Mouse (Mus musculus) stomach, embryonic 16.5 days (tissue): ENCODE measurements around the gene Trpm8. TPM values are rescaled to one million over a fixed set of nuclear protein-coding genes. Genes with fewer than 3 reads are reported as not detected.

Experiments
- ATAC-seq: fragments of 200-750 bp; cut with Nextera tagmentation; 2 replicates; pipeline ENCODE4 v1.8.0; 2017; ENCODE audit warnings: moderate number of reproducible peaks, moderate TSS enrichment; ENCODE audit not compliant: insufficient read depth, low FRiP score
- H3K27ac ChIP-seq: fragments of 300-500 bp; sonication (generic); 2 replicates; pipeline ENCODE4 v1.5.1; 2014; ENCODE audit warnings: low read length
- H3K27me3 ChIP-seq: fragments of 300-500 bp; sonication (generic); 2 replicates; pipeline ENCODE4 v1.6.1; 2014; ENCODE audit warnings: low read length, control low read depth, mixed read lengths; ENCODE audit not compliant: control insufficient read depth, insufficient read depth
- H3K36me3 ChIP-seq: fragments of 300-500 bp; sonication (generic); 2 replicates; pipeline ENCODE4 v1.6.1; 2014; ENCODE audit warnings: low read length; ENCODE audit not compliant: control insufficient read depth, insufficient read depth
- H3K4me1 ChIP-seq: fragments of 300-500 bp; sonication (generic); 2 replicates; pipeline ENCODE4 v1.6.1; 2014; ENCODE audit warnings: low read length, control low read depth, mixed read lengths; ENCODE audit not compliant: control insufficient read depth, insufficient read depth
- H3K4me2 ChIP-seq: fragments of 300-500 bp; sonication (generic); 2 replicates; pipeline ENCODE4 v1.6.1; 2014; ENCODE audit warnings: low read depth, low read length, mixed read lengths
- H3K4me3 ChIP-seq: fragments of 300-500 bp; sonication (generic); replicated peaks from 2 replicates; pipeline ENCODE4 v1.5.1; 2014; ENCODE audit warnings: mild to moderate bottlenecking, low read length
- H3K9ac ChIP-seq: fragments of 300-500 bp; sonication (generic); 2 replicates; pipeline ENCODE4 v1.6.1; 2014; ENCODE audit warnings: low read length
- H3K9me3 ChIP-seq: fragments of 300-500 bp; sonication (generic); replicated peaks from 2 replicates; pipeline ENCODE4 v1.6.1; 2016; ENCODE audit warnings: low read length, control low read depth; ENCODE audit not compliant: control insufficient read depth
- WGBS: fragments of 180-500 bp; shearing (Covaris S2); extraction: QIAGEN DNeasy Blood & Tissue Kit; methylation state at CpG from one replicate; pipeline ENCODE4 v1.1.7; 2014; 5-methylcytosine and 5-hydroxymethylcytosine counted together
- polyA plus RNA-seq: library from polyadenylated mRNA; unstranded; fragments of >200 nt; fragmentation: Nextera tagmentation; extraction: Ambion mirVana; gene quantifications from 2 replicates; pipeline ENCODE4 v1.2.1, GENCODE M21; 2015

The Trpm8 gene
- polyA plus RNA-seq, 1 experiment from 2014 or later = not detected

GRCm38 (mm10) chr1:88406807-88407198 lies 129.3 kb downstream of the Trpm8 start, which contains the start of gene Spp2:
TSS of gene Spp2 (plus strand) at chr1:88406961.
- H3K9ac ChIP-seq = no peak within 1 kb of the TSS
- H3K36me3 ChIP-seq = no peaks in the 10 kb centered on the region
- no peak within 1 kb of the TSS for H3K27ac ChIP-seq
- no peaks in the 10 kb centered on the region for H3K9me3 ChIP-seq
- H3K4me3 ChIP-seq = no peak within 1 kb of the TSS
- no peaks in the 10 kb centered on the region for H3K27me3 ChIP-seq
- WGBS = 56% methylated on average over 5 of the region's 5 CpGs
- no peak; the same call in 1 of the 2 replicates for ATAC-seq
- no peak within 1 kb of the TSS for H3K4me2 ChIP-seq
- H3K4me1 ChIP-seq = no peaks in the 10 kb centered on the region

GRCm38 (mm10) chr1:88408340-88408739 lies 130.9 kb downstream of the Trpm8 start:
- Histone ChIP-seq H3K9ac (no peak overlapping the region), H3K27me3 (no peaks in the 10 kb centered on the region), H3K36me3 (no peaks in the 10 kb centered on the region), H3K4me2 (no peak overlapping the region), H3K9me3 (no peaks in the 10 kb centered on the region), H3K27ac (no peak overlapping the region), H3K4me3 (no peak overlapping the region), H3K4me1 (no peaks in the 10 kb centered on the region)
- peak; percentile 56; the same call in 1 of the 2 replicates for ATAC-seq
- WGBS = 68% methylated on average over 4 of the region's 4 CpGs

- WGBS = 50% methylated on average over 5 of the region's 5 CpGs
- H3K27ac ChIP-seq = no peak overlapping the region
- no peak overlapping the region for H3K4me3 ChIP-seq
- H3K4me1 ChIP-seq = no peaks in the 10 kb centered on the region
- no peaks in the 10 kb centered on the region for H3K36me3 ChIP-seq
- ATAC-seq = no peak
- H3K9ac ChIP-seq = no peak overlapping the region
- H3K9me3 ChIP-seq = no peaks in the 10 kb centered on the region
- H3K4me2 ChIP-seq = no peak overlapping the region
- H3K27me3 ChIP-seq = no peaks in the 10 kb centered on the region
These were observed 134.6 kb downstream of the Trpm8 start for GRCm38 (mm10) chr1:88412013-88412412.

GRCm38 (mm10) chr1:88418943-88419342 lies 141.5 kb downstream of the Trpm8 start:
- Histone ChIP-seq H3K9me3 (no peaks in the 10 kb centered on the region), H3K4me3 (no peak overlapping the region), H3K27ac (no peak overlapping the region), H3K4me2 (no peak overlapping the region), H3K36me3 (no peaks in the 10 kb centered on the region), H3K9ac (no peak overlapping the region), H3K27me3 (no peaks in the 10 kb centered on the region), H3K4me1 (no peaks in the 10 kb centered on the region)
- no peak for ATAC-seq
- WGBS = 64% methylated on average over 2 of the region's 2 CpGs

- no peak overlapping the region for H3K4me2 ChIP-seq
- H3K27ac ChIP-seq = no peak overlapping the region
- no peaks in the 10 kb centered on the region for H3K27me3 ChIP-seq
- no peak for ATAC-seq
- no peaks in the 10 kb centered on the region for H3K36me3 ChIP-seq
- no peak overlapping the region for H3K9ac ChIP-seq
- 61% methylated on average over 10 of the region's 10 CpGs for WGBS
- H3K9me3 ChIP-seq = no peaks in the 10 kb centered on the region
- H3K4me1 ChIP-seq = no peaks in the 10 kb centered on the region
- H3K4me3 ChIP-seq = no peak overlapping the region
These were observed 144.6 kb downstream of the Trpm8 start for GRCm38 (mm10) chr1:88422045-88422444.

GRCm38 (mm10) chr1:88422846-88423395 lies 145.5 kb downstream of the Trpm8 start:
- 54% methylated on average over 7 of the region's 7 CpGs for WGBS
- Histone ChIP-seq H3K9ac (no peak overlapping the region), H3K27ac (no peak overlapping the region), H3K4me1 (no peaks in the 10 kb centered on the region), H3K27me3 (no peaks in the 10 kb centered on the region), H3K9me3 (no peaks in the 10 kb centered on the region), H3K36me3 (no peaks in the 10 kb centered on the region), H3K4me2 (no peak overlapping the region), H3K4me3 (no peak overlapping the region)
- ATAC-seq = no peak

GRCm38 (mm10) chr1:88424602-88425252 lies 147.3 kb downstream of the Trpm8 start:
- 0 out of 2 replicates have a peak, but pooled peaks have one; percentile 35 for ATAC-seq
- no peak overlapping the region for H3K27ac ChIP-seq
- WGBS = 20% methylated on average over 8 of the region's 8 CpGs
- no peaks in the 10 kb centered on the region for H3K36me3 ChIP-seq
- H3K9me3 ChIP-seq = no peaks in the 10 kb centered on the region
- H3K4me1 ChIP-seq = peaks cover 7% of the 10 kb centered on the region; the same call in 1 of the 2 replicates
- no peak overlapping the region for H3K9ac ChIP-seq
- H3K4me3 ChIP-seq = no peak overlapping the region
- H3K4me2 ChIP-seq = no peak overlapping the region
- H3K27me3 ChIP-seq = no peaks in the 10 kb centered on the region

GRCm38 (mm10) chr1:88427987-88428741 lies 150.7 kb downstream of the Trpm8 start:
- 41% methylated on average over 11 of the region's 11 CpGs for WGBS
- H3K9me3 ChIP-seq = no peaks in the 10 kb centered on the region
- H3K4me1 ChIP-seq = peaks cover 7% of the 10 kb centered on the region; the same call in 1 of the 2 replicates
- no peaks in the 10 kb centered on the region for H3K27me3 ChIP-seq
- H3K4me3 ChIP-seq = no peak overlapping the region
- 0 out of 2 replicates have a peak overlapping the region, but pooled peaks have one; percentile 3 for H3K4me2 ChIP-seq
- no peaks in the 10 kb centered on the region for H3K36me3 ChIP-seq
- ATAC-seq = peak; percentile 68; the same call in 1 of the 2 replicates
- H3K27ac ChIP-seq = peak overlapping the region; percentile 17; the same call in 1 of the 2 replicates
- H3K9ac ChIP-seq = no peak overlapping the region

- ATAC-seq = no peak
- H3K4me3 ChIP-seq = no peak overlapping the region
These were observed 152.0 kb downstream of the Trpm8 start for GRCm38 (mm10) chr1:88429413-88429812.

More at GRCm38 (mm10) chr1:88429413-88429812, 152.0 kb downstream of the Trpm8 start:
- Histone ChIP-seq H3K4me1 (peaks cover 7% of the 10 kb centered on the region; the same call in 1 of the 2 replicates), H3K9me3 (no peaks in the 10 kb centered on the region), H3K36me3 (no peaks in the 10 kb centered on the region), H3K27ac (no peak overlapping the region), H3K27me3 (no peaks in the 10 kb centered on the region), H3K4me2 (no peak overlapping the region), H3K9ac (no peak overlapping the region)
- WGBS = 67% methylated on average over 1 of the region's 1 CpGs
